Mouse (Mus musculus): ENCODE measurements at regions not wholly inside any gene's neighbourhood (a gene's known extent, or its start where the extent isn't known, plus 50 kb on each side); places are given as distances from the start of the nearest gene placed in this dataset.

- 60% methylated on average over 8 of the region's 8 CpGs for WGBS
- Histone ChIP-seq H3K4me1 (replicated peaks) (no peaks in the 10 kb centered on the region), H3K4me3 (no peak overlapping the region)
Measured at GRCm38 (mm10) chr3:140738654-140739369, 473.3 kb downstream of the Pdha2 start.

GRCm38 (mm10) chr3:140716896-140717295, 495.3 kb downstream of the Pdha2 start:
- H3K4me2 ChIP-seq, result no peak overlapping the region
- no peaks in the 10 kb centered on the region for H3K27me3 ChIP-seq
- H3K4me3 ChIP-seq, result no peak overlapping the region
- H3K9me3 ChIP-seq (replicated peaks), result no peaks in the 10 kb centered on the region
- no peak overlapping the region for H3K27ac ChIP-seq
- H3K9ac ChIP-seq, result no peak overlapping the region
- no peaks in the 10 kb centered on the region for H3K36me3 ChIP-seq
- no peak for ATAC-seq (replicated peaks; ENCODE audit: insufficient number of reproducible peaks, insufficient read depth, low FRiP score, low read depth)
- no peaks in the 10 kb centered on the region for H3K4me1 ChIP-seq (replicated peaks)

More at GRCm38 (mm10) chr3:140738654-140739369, 473.3 kb downstream of the Pdha2 start:
- no peak overlapping the region for H3K27ac ChIP-seq
- no peak overlapping the region for H3K9ac ChIP-seq
- ATAC-seq (replicated peaks; ENCODE audit: insufficient number of reproducible peaks, insufficient read depth, low FRiP score, low read depth), result no peak
- H3K27me3 ChIP-seq, result no peaks in the 10 kb centered on the region
- H3K4me2 ChIP-seq, result no peak overlapping the region
- no peaks in the 10 kb centered on the region for H3K9me3 ChIP-seq (replicated peaks)
- no peaks in the 10 kb centered on the region for H3K36me3 ChIP-seq

GRCm38 (mm10) chr3:140707591-140708131, 504.5 kb downstream of the Pdha2 start:
- 68% methylated on average over 3 of the region's 3 CpGs for WGBS
- no peaks in the 10 kb centered on the region for H3K27me3 ChIP-seq

GRCm38 (mm10) chr3:140706725-140707124, 505.4 kb downstream of the Pdha2 start:
- no peak overlapping the region for H3K9ac ChIP-seq
- H3K4me3 ChIP-seq, result no peak overlapping the region
- H3K27me3 ChIP-seq, result no peaks in the 10 kb centered on the region
- no peaks in the 10 kb centered on the region for H3K4me1 ChIP-seq (replicated peaks)
- WGBS, result 79% methylated on average over 4 of the region's 4 CpGs
- no peaks in the 10 kb centered on the region for H3K9me3 ChIP-seq (replicated peaks)
- no peaks in the 10 kb centered on the region for H3K36me3 ChIP-seq
- no peak overlapping the region for H3K27ac ChIP-seq
- ATAC-seq (replicated peaks; ENCODE audit: insufficient number of reproducible peaks, insufficient read depth, low FRiP score, low read depth), result no peak
- H3K4me2 ChIP-seq, result no peak overlapping the region

More at GRCm38 (mm10) chr3:140707591-140708131, 504.5 kb downstream of the Pdha2 start:
- ATAC-seq (replicated peaks; ENCODE audit: insufficient number of reproducible peaks, insufficient read depth, low FRiP score, low read depth), result no peak
- Histone ChIP-seq H3K9ac (no peak overlapping the region), H3K9me3 (replicated peaks) (no peaks in the 10 kb centered on the region), H3K4me1 (replicated peaks) (no peaks in the 10 kb centered on the region), H3K4me3 (no peak overlapping the region), H3K4me2 (no peak overlapping the region), H3K27ac (no peak overlapping the region), H3K36me3 (no peaks in the 10 kb centered on the region)

- Histone ChIP-seq H3K36me3 (no peaks in the 10 kb centered on the region), H3K27me3 (no peaks in the 10 kb centered on the region), H3K9ac (no peak overlapping the region), H3K27ac (no peak overlapping the region), H3K4me2 (no peak overlapping the region), H3K4me3 (no peak overlapping the region), H3K4me1 (replicated peaks) (no peaks in the 10 kb centered on the region), H3K9me3 (replicated peaks) (no peaks in the 10 kb centered on the region)
- no peak for ATAC-seq (replicated peaks; ENCODE audit: insufficient number of reproducible peaks, insufficient read depth, low FRiP score, low read depth)
- WGBS, result 77% methylated on average over 3 of the region's 3 CpGs
Measured at GRCm38 (mm10) chr3:140705536-140705935, 506.6 kb downstream of the Pdha2 start.

GRCm38 (mm10) chr3:140702929-140703328, 509.2 kb downstream of the Pdha2 start:
- H3K9ac ChIP-seq, result no peak overlapping the region
- no peak for ATAC-seq (replicated peaks; ENCODE audit: insufficient number of reproducible peaks, insufficient read depth, low FRiP score, low read depth)
- H3K36me3 ChIP-seq, result no peaks in the 10 kb centered on the region
- no peaks in the 10 kb centered on the region for H3K4me1 ChIP-seq (replicated peaks)
- no peak overlapping the region for H3K4me2 ChIP-seq
- WGBS, result 57% methylated on average over 5 of the region's 5 CpGs
- H3K9me3 ChIP-seq (replicated peaks), result no peaks in the 10 kb centered on the region
- no peak overlapping the region for H3K4me3 ChIP-seq
- no peak overlapping the region for H3K27ac ChIP-seq
- no peaks in the 10 kb centered on the region for H3K27me3 ChIP-seq

GRCm38 (mm10) chr3:140702271-140702681, 509.9 kb downstream of the Pdha2 start:
- no peak overlapping the region for H3K4me3 ChIP-seq
- WGBS, result 77% methylated on average over 6 of the region's 6 CpGs
- H3K4me1 ChIP-seq (replicated peaks), result no peaks in the 10 kb centered on the region
- H3K9ac ChIP-seq, result no peak overlapping the region
- H3K27ac ChIP-seq, result no peak overlapping the region
- H3K9me3 ChIP-seq (replicated peaks), result no peaks in the 10 kb centered on the region
- H3K4me2 ChIP-seq, result no peak overlapping the region
- H3K36me3 ChIP-seq, result no peaks in the 10 kb centered on the region
- no peak for ATAC-seq (replicated peaks; ENCODE audit: insufficient number of reproducible peaks, insufficient read depth, low FRiP score, low read depth)
- H3K27me3 ChIP-seq, result no peaks in the 10 kb centered on the region

- Histone ChIP-seq H3K27me3 (no peaks in the 10 kb centered on the region), H3K4me1 (replicated peaks) (no peaks in the 10 kb centered on the region), H3K9ac (no peak overlapping the region), H3K9me3 (replicated peaks) (no peaks in the 10 kb centered on the region), H3K27ac (no peak overlapping the region), H3K4me2 (no peak overlapping the region), H3K4me3 (no peak overlapping the region), H3K36me3 (no peaks in the 10 kb centered on the region)
- 87% methylated on average over 3 of the region's 3 CpGs for WGBS
- ATAC-seq (replicated peaks; ENCODE audit: insufficient number of reproducible peaks, insufficient read depth, low FRiP score, low read depth), result no peak
Measured at GRCm38 (mm10) chr3:140697295-140697694, 514.9 kb downstream of the Pdha2 start.

- Histone ChIP-seq H3K4me1 (replicated peaks) (no peaks in the 10 kb centered on the region), H3K27me3 (no peaks in the 10 kb centered on the region), H3K9ac (no peak overlapping the region), H3K4me3 (no peak overlapping the region), H3K9me3 (replicated peaks) (no peaks in the 10 kb centered on the region), H3K27ac (no peak overlapping the region), H3K36me3 (no peaks in the 10 kb centered on the region), H3K4me2 (no peak overlapping the region)
- 59% methylated on average over 3 of the region's 3 CpGs for WGBS
- no peak for ATAC-seq (replicated peaks; ENCODE audit: insufficient number of reproducible peaks, insufficient read depth, low FRiP score, low read depth)
Measured at GRCm38 (mm10) chr3:140682794-140683193, 529.4 kb downstream of the Pdha2 start.

- H3K36me3 ChIP-seq, result no peaks in the 10 kb centered on the region
- H3K4me3 ChIP-seq, result no peak overlapping the region
- H3K27me3 ChIP-seq, result no peaks in the 10 kb centered on the region
- no peak overlapping the region for H3K4me2 ChIP-seq
- H3K4me1 ChIP-seq (replicated peaks), result no peaks in the 10 kb centered on the region
- WGBS, result 74% methylated on average over 9 of the region's 9 CpGs
- ATAC-seq (replicated peaks; ENCODE audit: insufficient number of reproducible peaks, insufficient read depth, low FRiP score, low read depth), result no peak
- no peaks in the 10 kb centered on the region for H3K9me3 ChIP-seq (replicated peaks)
- no peak overlapping the region for H3K27ac ChIP-seq
- H3K9ac ChIP-seq, result no peak overlapping the region
Measured at GRCm38 (mm10) chr3:140645785-140646388, 566.3 kb downstream of the Pdha2 start.

GRCm38 (mm10) chr3:140619885-140620284, 592.3 kb downstream of the Pdha2 start:
- H3K9ac ChIP-seq, result no peak overlapping the region
- no peaks in the 10 kb centered on the region for H3K27me3 ChIP-seq
- H3K36me3 ChIP-seq, result no peaks in the 10 kb centered on the region
- H3K9me3 ChIP-seq (replicated peaks), result no peaks in the 10 kb centered on the region
- 71% methylated on average over 3 of the region's 3 CpGs for WGBS
- H3K4me3 ChIP-seq, result no peak overlapping the region
- ATAC-seq (replicated peaks; ENCODE audit: insufficient number of reproducible peaks, insufficient read depth, low FRiP score, low read depth), result no peak
- H3K27ac ChIP-seq, result no peak overlapping the region
- H3K4me2 ChIP-seq, result no peak overlapping the region
- H3K4me1 ChIP-seq (replicated peaks), result no peaks in the 10 kb centered on the region
